In genomic region chr2:72324436-72324835, GRCm38 (mm10) we compare ENCODE assay signal across 21 mouse cellular contexts. TPM values are rescaled to one million over a fixed set of nuclear protein-coding genes. Genes with fewer than 3 reads are reported as not detected.
DNase-seq lines count a peak whose midpoint lies in the region; ATAC-seq lines count a peak whose summit lies in the region.
"Had no signal": no experiment of that assay in that cellular context is flagged by ENCODE, and none has a peak within 500 bp of the region (broad histone marks: within the 10 kb centered on the region; RNA-seq: fewer than 3 reads in every experiment).

No protein-coding gene starts in this region.

- H3K9ac ChIP-seq in forebrain, embryonic 15.5 days (replicated peaks): no peak overlapping the region
- H3K9ac ChIP-seq in midbrain, embryonic 14.5 days (replicated peaks; ENCODE audit: low read length): no peak overlapping the region
- H3K9ac ChIP-seq in midbrain, embryonic 15.5 days: no peak overlapping the region
- H3K9ac ChIP-seq: embryonic facial prominence, embryonic 15.5 days; hindbrain, embryonic 14.5 days had no signal

- H3K4me1 ChIP-seq in forebrain, embryonic 15.5 days: peaks cover 18% of the 10 kb centered on the region; the same call in 1 of the 2 replicates
- H3K4me1 ChIP-seq in forebrain, embryonic 10.5 days: peaks cover 53% of the 10 kb centered on the region
- peaks cover 48% of the 10 kb centered on the region for H3K4me1 ChIP-seq in heart, embryonic 10.5 days
- peaks cover 14% of the 10 kb centered on the region for H3K4me1 ChIP-seq in midbrain, embryonic 14.5 days (ENCODE audit: control insufficient read depth, insufficient read depth, low read length)
- H3K4me1 ChIP-seq in midbrain, embryonic 15.5 days: peaks cover 31% of the 10 kb centered on the region
- H3K4me1 ChIP-seq: embryonic facial prominence, embryonic 15.5 days had no signal

- DNase-seq in forebrain, embryonic 10.5 days (ENCODE audit: extremely low spot score, low spot score): no peak
- DNase-seq in heart, postnatal 4 days: peak; percentile 34
- no peak for DNase-seq in heart, embryonic 10.5 days (ENCODE audit: low spot score)
- DNase-seq in kidney, postnatal 14 days: peak; percentile 20
- no peak for DNase-seq in kidney, postnatal 25 days
- peak; percentile 48 for DNase-seq in midbrain, embryonic 14.5 days
- DNase-seq: adrenal gland, postnatal 10 days; cerebellum, adult 11 months; cerebellum, postnatal 14 days; liver; right cerebral cortex, postnatal 14 days; spleen, adult 18-20 months; thymus, postnatal 25 days had no signal

- H3K27me3 ChIP-seq in forebrain, embryonic 15.5 days: no peaks in the 10 kb centered on the region
- H3K27me3 ChIP-seq in forebrain, embryonic 10.5 days (ENCODE audit: poor library complexity, severe bottlenecking): peaks cover 3% of the 10 kb centered on the region; the same call in 1 of the 2 replicates
- no peaks in the 10 kb centered on the region for H3K27me3 ChIP-seq in heart, embryonic 10.5 days (ENCODE audit: insufficient read depth, poor library complexity, severe bottlenecking)
- H3K27me3 ChIP-seq in midbrain, embryonic 14.5 days (ENCODE audit: control insufficient read depth, insufficient read depth, low read length): no peaks in the 10 kb centered on the region
- no peaks in the 10 kb centered on the region for H3K27me3 ChIP-seq in midbrain, embryonic 15.5 days (replicated peaks)
- H3K27me3 ChIP-seq: embryonic facial prominence, embryonic 15.5 days had no signal

- H3K4me2 ChIP-seq in forebrain, embryonic 15.5 days (replicated peaks): 0 out of 2 replicates have a peak overlapping the region, but pooled peaks have one; percentile 10
- no peak overlapping the region for H3K4me2 ChIP-seq in midbrain, embryonic 14.5 days (ENCODE audit: low read length)
- H3K4me2 ChIP-seq in midbrain, embryonic 15.5 days: no peak overlapping the region
- H3K4me2 ChIP-seq: embryonic facial prominence, embryonic 15.5 days; hindbrain, embryonic 14.5 days had no signal

- WGBS in forebrain, embryonic 15.5 days: 37% methylated on average over 12 of the region's 12 CpGs
- 84% methylated on average over 12 of the region's 12 CpGs for WGBS in forebrain, embryonic 10.5 days
- WGBS in heart, embryonic 10.5 days: 87% methylated on average over 12 of the region's 12 CpGs
- WGBS in midbrain, embryonic 14.5 days: 67% methylated on average over 12 of the region's 12 CpGs
- 58% methylated on average over 12 of the region's 12 CpGs for WGBS in midbrain, embryonic 15.5 days

- no peak overlapping the region for H3K27ac ChIP-seq in forebrain, embryonic 15.5 days (replicated peaks)
- H3K27ac ChIP-seq in forebrain, embryonic 10.5 days: no peak overlapping the region
- H3K27ac ChIP-seq in heart, embryonic 10.5 days: no peak overlapping the region
- H3K27ac ChIP-seq in midbrain, embryonic 14.5 days (replicated peaks; ENCODE audit: low read depth, low read length): no peak overlapping the region
- no peak overlapping the region for H3K27ac ChIP-seq in midbrain, embryonic 15.5 days
- H3K27ac ChIP-seq: embryonic facial prominence, embryonic 15.5 days; hindbrain, embryonic 14.5 days had no signal

- no peaks in the 10 kb centered on the region for H3K36me3 ChIP-seq in forebrain, embryonic 15.5 days
- no peaks in the 10 kb centered on the region for H3K36me3 ChIP-seq in forebrain, embryonic 10.5 days (replicated peaks)
- no peaks in the 10 kb centered on the region for H3K36me3 ChIP-seq in heart, embryonic 10.5 days
- no peaks in the 10 kb centered on the region for H3K36me3 ChIP-seq in midbrain, embryonic 14.5 days (ENCODE audit: control insufficient read depth, insufficient read depth, low read length)
- H3K36me3 ChIP-seq in midbrain, embryonic 15.5 days (replicated peaks): no peaks in the 10 kb centered on the region
- H3K36me3 ChIP-seq: embryonic facial prominence, embryonic 15.5 days had no signal

- no peak overlapping the region for H3K4me3 ChIP-seq in forebrain, embryonic 15.5 days
- H3K4me3 ChIP-seq in forebrain, embryonic 10.5 days: no peak overlapping the region
- no peak overlapping the region for H3K4me3 ChIP-seq in heart, embryonic 10.5 days
- H3K4me3 ChIP-seq in midbrain, embryonic 14.5 days (replicated peaks; ENCODE audit: low read depth, low read length): no peak overlapping the region
- H3K4me3 ChIP-seq in midbrain, embryonic 15.5 days: no peak overlapping the region
- H3K4me3 ChIP-seq: embryonic facial prominence, embryonic 15.5 days; myocyte had no signal

- no peak for ATAC-seq in forebrain, embryonic 15.5 days (replicated peaks)
- ATAC-seq in midbrain, embryonic 14.5 days (ENCODE audit: low FRiP score, low TSS enrichment): no peak
- no peak for ATAC-seq in midbrain, embryonic 15.5 days (replicated peaks)
- ATAC-seq: activated CD4-positive, CD25-positive, alpha-beta regulatory T cell, adult 4 months; intestine, postnatal 0 days had no signal

- H3K9me3 ChIP-seq in forebrain, embryonic 15.5 days: no peaks in the 10 kb centered on the region
- no peaks in the 10 kb centered on the region for H3K9me3 ChIP-seq in forebrain, embryonic 10.5 days
- no peaks in the 10 kb centered on the region for H3K9me3 ChIP-seq in heart, embryonic 10.5 days
- no peaks in the 10 kb centered on the region for H3K9me3 ChIP-seq in midbrain, embryonic 14.5 days (ENCODE audit: control insufficient read depth, low read length)
- no peaks in the 10 kb centered on the region for H3K9me3 ChIP-seq in midbrain, embryonic 15.5 days
- H3K9me3 ChIP-seq: embryonic facial prominence, embryonic 15.5 days; G1E had no signal

RNA-seq across cellular contexts. Expression of gene Map3k20, which starts 39.0 kb away (rescaled TPM):
- 3.9 and 4.7 TPM in 2 replicates for polyA plus RNA-seq in forebrain, embryonic 15.5 days (2015; fragmentation: Nextera tagmentation; extraction: Ambion mirVana)
- polyA plus RNA-seq in forebrain, embryonic 10.5 days (2016; fragmentation: Nextera tagmentation; extraction: Ambion mirVana): 6.9 and 7.6 TPM in 2 replicates
- total RNA-seq in heart, postnatal 4 days (2021): 100 to 1,000 TPM; 223 to 231 TPM
- polyA plus RNA-seq in heart, embryonic 10.5 days (2016; fragmentation: Nextera tagmentation; extraction: Ambion mirVana): 27.9 and 60.5 TPM in 2 replicates
- 3.8 and 6.6 TPM in 2 replicates for polyA plus RNA-seq in midbrain, embryonic 14.5 days (2014; fragmentation: Nextera tagmentation; extraction: Ambion mirVana)
- 5.0 TPM in 2 replicates for polyA plus RNA-seq in midbrain, embryonic 15.5 days (2015; fragmentation: Nextera tagmentation; extraction: Ambion mirVana)

Comparison
In these comparisons a context has a peak if more than half of its experiments do, and no peak if none do; other contexts are left out.
1. DNase-seq: peak in heart, postnatal 4 days (single experiment), kidney, postnatal 14 days (single experiment) and midbrain, embryonic 14.5 days (single experiment); none in forebrain, embryonic 10.5 days (single experiment), heart, embryonic 10.5 days (single experiment) and kidney, postnatal 25 days (0 of 2).